Mouse (Mus musculus): ENCODE results near the gene Tmpo.

- TF ChIP-seq CTCF (IDR thresholded peaks at IDR 0.05) (no peak), EP300 (IDR thresholded peaks at IDR 0.05; ENCODE audit: insufficient read depth, low read depth, low read length) (no peak), POLR2A (IDR thresholded peaks at IDR 0.05; ENCODE audit: insufficient read depth, low read depth, low read length) (no peak)
Measured at GRCm38 (mm10) chr10:91208461-91208860, 27.3 kb upstream of the Tmpo start.
